Mouse (Mus musculus) ES-E14 (cell line): ENCODE data around the gene Myt1l. TPM values are rescaled to one million over a fixed set of nuclear protein-coding genes. Genes with fewer than 3 reads are reported as not detected.

Experiments used
- DNase-seq: peaks from one replicate; pipeline ENCODE4 v3.0.0-alpha.2; 2013; ENCODE audit warnings: low read depth, low spot score
- H3K27ac ChIP-seq: 2 replicates; pipeline ENCODE4 v1.5.1; 2012; ENCODE audit warnings: low read depth, mild to moderate bottlenecking, low read length, moderate library complexity, mixed read lengths; ENCODE audit not compliant: poor library complexity, insufficient read depth, severe bottlenecking
- H3K36me3 ChIP-seq: 2 replicates; pipeline ENCODE4 v1.6.1; 2012; ENCODE audit warnings: mild to moderate bottlenecking, low read length, moderate library complexity, mixed read lengths; ENCODE audit not compliant: control insufficient read depth, poor library complexity, insufficient read depth, severe bottlenecking
- H3K4me1 ChIP-seq, 2 experiments: fragments of 150-350 bp in 1 of 2; sonication (generic) in 1 of 2; 2 replicates each; pipeline ENCODE4 v1.6.1; 2012; ENCODE audit warnings: low read length in 2 of 2, mild to moderate bottlenecking in 1 of 2, mixed read lengths in 1 of 2; ENCODE audit not compliant: control insufficient read depth in 2 of 2, insufficient read depth in 2 of 2, poor library complexity in 1 of 2
- H3K4me3 ChIP-seq, 2 experiments: fragments of 150-350 bp in 1 of 2; sonication (generic) in 1 of 2; 2 replicates each; pipeline ENCODE4 v1.5.1; 2012; ENCODE audit warnings: low read length in 2 of 2, low read depth in 1 of 2, mild to moderate bottlenecking in 1 of 2, mixed read lengths in 1 of 2; ENCODE audit not compliant: insufficient read depth in 1 of 2, poor library complexity in 1 of 2, severe bottlenecking in 1 of 2
- H3K9ac ChIP-seq: 2 replicates; pipeline ENCODE4 v1.6.1; 2012; ENCODE audit warnings: low read depth, mild to moderate bottlenecking, low read length, mixed read lengths; ENCODE audit not compliant: poor library complexity, insufficient read depth, severe bottlenecking
- H3K9me3 ChIP-seq: fragments of 150-350 bp; sonication (generic); 2 replicates; pipeline ENCODE4 v1.6.1; 2012; ENCODE audit warnings: low read depth, mild to moderate bottlenecking, low read length; ENCODE audit not compliant: control insufficient read depth, insufficient read depth
- CHD2 ChIP-seq: IDR thresholded peaks from 2 replicates; pipeline ENCODE4 v1.6.1; 2014; ENCODE audit warnings: mild to moderate bottlenecking, low read depth, low read length, inconsistent platforms
- HCFC1 ChIP-seq: IDR thresholded peaks from 2 replicates; pipeline ENCODE4 v1.6.1; 2012; ENCODE audit warnings: low read length, inconsistent platforms, borderline replicate concordance; ENCODE audit not compliant: insufficient read depth
- MAFK ChIP-seq: IDR thresholded peaks from 2 replicates; pipeline ENCODE4 v1.6.1; 2014; ENCODE audit warnings: mild to moderate bottlenecking, low read depth, low read length, inconsistent platforms; ENCODE audit not compliant: insufficient read depth
- ZC3H11A ChIP-seq: IDR thresholded peaks from 2 replicates; pipeline ENCODE4 v1.6.1; 2012; ENCODE audit warnings: low read depth, mild to moderate bottlenecking, inconsistent platforms, low read length, borderline replicate concordance
- ZNF384 ChIP-seq: IDR thresholded peaks from 2 replicates; pipeline ENCODE4 v1.6.1; 2012; ENCODE audit warnings: low read depth, low read length, inconsistent platforms
- in situ Hi-C, 2 experiments: fragments of 600-800 bp; cut with MboI; formaldehyde crosslinking; loops; one replicate each; pipeline ENCODE4 v1.15.1; 2025; ENCODE audit warnings: low sequenced_read_pairs in 2 of 2, inconsistent platforms in 1 of 2; ENCODE audit not compliant: unreplicated experiment in 2 of 2
- total RNA-seq: library from RNA; depleted of rRNA; stranded (reverse); fragments of 300-350 nt; gene quantifications from 2 replicates; pipeline ENCODE4 v1.2.3, GENCODE M21; 2012

Myt1l gene
- total RNA-seq, 1 experiment = 0.27 TPM

- no peak overlapping the region for H3K9ac ChIP-seq
- in situ Hi-C loops = no loop called here
- H3K36me3 ChIP-seq = no peaks in the 10 kb centered on the region
- H3K9me3 ChIP-seq = no peaks in the 10 kb centered on the region
- TF ChIP-seq HCFC1 (no peak), ZC3H11A (no peak), CHD2 (no peak), MAFK (no peak), ZNF384 (no peak)
- no peak overlapping the region for H3K27ac ChIP-seq
- no peak overlapping the region for H3K4me3 ChIP-seq
- no peak for DNase-seq
- peaks cover 2 to 3% of the 10 kb centered on the region in 2 experiments; a peak in 1 of 4 replicates for H3K4me1 ChIP-seq
Measured at GRCm38 (mm10) chr12:29945182-29945743, 417.1 kb downstream of the Myt1l start.

GRCm38 (mm10) chr12:29951043-29951442 lies 422.9 kb downstream of the Myt1l start:
- Histone ChIP-seq H3K9ac (no peak overlapping the region), H3K27ac (no peak overlapping the region), H3K4me1 (no peaks in the 10 kb centered on the region), H3K9me3 (no peaks in the 10 kb centered on the region), H3K4me3 (no peak overlapping the region), H3K36me3 (no peaks in the 10 kb centered on the region)
- TF ChIP-seq ZNF384 (no peak), ZC3H11A (no peak), HCFC1 (no peak), MAFK (no peak)
- in situ Hi-C loops = no loop called here
- DNase-seq = no peak

- no peaks in the 10 kb centered on the region for H3K4me1 ChIP-seq
Measured at GRCm38 (mm10) chr12:29951485-29951884, 423.3 kb downstream of the Myt1l start.

DNA sequence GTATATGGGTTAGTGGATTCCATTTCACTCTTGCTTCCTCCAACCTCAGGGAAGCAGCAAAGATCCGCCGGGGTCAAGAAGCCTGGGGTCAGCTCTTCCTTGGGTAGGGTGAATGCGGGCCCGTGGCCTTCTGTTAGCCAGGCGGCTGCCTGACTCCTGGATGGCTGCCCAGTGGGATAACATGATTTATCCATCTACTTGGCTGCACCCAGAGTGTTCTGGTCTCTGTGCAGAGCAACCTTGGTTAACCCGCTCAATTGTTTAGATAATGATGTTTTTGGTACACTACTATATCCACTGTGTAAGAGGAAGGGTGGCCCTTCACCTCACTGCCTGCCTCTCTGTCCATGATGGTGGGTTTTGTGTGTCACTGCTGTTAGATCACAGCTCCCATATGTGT lies 423.9 kb downstream of the Myt1l start:
- no peak for DNase-seq
- Histone ChIP-seq H3K27ac (no peak overlapping the region), H3K9me3 (no peaks in the 10 kb centered on the region), H3K9ac (no peak overlapping the region), H3K4me1 (no peaks in the 10 kb centered on the region), H3K4me3 (no peak overlapping the region), H3K36me3 (no peaks in the 10 kb centered on the region)
- in situ Hi-C loops = no loop called here
- no peak for TF ChIP-seq HCFC1
- TF ChIP-seq ZNF384 = no peak
- TF ChIP-seq MAFK = no peak
- TF ChIP-seq CHD2 = no peak
- TF ChIP-seq ZC3H11A = no peak

More at GRCm38 (mm10) chr12:29951485-29951884, 423.3 kb downstream of the Myt1l start:
- H3K36me3 ChIP-seq = no peaks in the 10 kb centered on the region
- TF ChIP-seq CHD2 = no peak
- no peak overlapping the region for H3K27ac ChIP-seq
- DNase-seq = no peak
- H3K4me3 ChIP-seq = no peak overlapping the region
- no peaks in the 10 kb centered on the region for H3K9me3 ChIP-seq
- H3K9ac ChIP-seq = no peak overlapping the region
- in situ Hi-C loops = no loop called here

- no peak for TF ChIP-seq CHD2
- TF ChIP-seq ZNF384 = no peak
- TF ChIP-seq ZC3H11A = no peak
- no peak for TF ChIP-seq HCFC1
- no peak for TF ChIP-seq MAFK
- no peak for DNase-seq
Measured at GRCm38 (mm10) chr12:29953999-29954398, 425.8 kb downstream of the Myt1l start.

More at GRCm38 (mm10) chr12:29953999-29954398, 425.8 kb downstream of the Myt1l start:
- H3K4me1 ChIP-seq = no peaks in the 10 kb centered on the region
- no peak overlapping the region for H3K27ac ChIP-seq
- in situ Hi-C loops = no loop called here
- no peaks in the 10 kb centered on the region for H3K36me3 ChIP-seq
- H3K9me3 ChIP-seq = no peaks in the 10 kb centered on the region
- no peak overlapping the region for H3K9ac ChIP-seq
- H3K4me3 ChIP-seq = no peak overlapping the region
